Mouse (Mus musculus): ENCODE data around the gene Grem1. TPM values are rescaled to one million over a fixed set of nuclear protein-coding genes. Genes with fewer than 3 reads are reported as not detected.

Gene Grem1
- polyA plus RNA-seq, 1 experiment from 2014 or later, result 0.91 TPM

GRCm38 (mm10) chr2:113728581-113728980 is 29.9 kb downstream of the Grem1 start:
- no peaks in the 10 kb centered on the region for H3K9me3 ChIP-seq (ENCODE audit: control insufficient read depth, low read length)
- no peak for ATAC-seq (ENCODE audit: low FRiP score)
- 85% methylated on average over 3 of the region's 3 CpGs for WGBS

GRCm38 (mm10) chr2:113714801-113715200 is 43.6 kb downstream of the Grem1 start:
- ATAC-seq (ENCODE audit: low FRiP score) (no peak), DNase-seq (ENCODE audit: low spot score) (no peak)
- H3K36me3 ChIP-seq (ENCODE audit: control insufficient read depth, insufficient read depth, low read length), result no peaks in the 10 kb centered on the region
- WGBS, result 67% methylated on average over 2 of the region's 2 CpGs
- no peak overlapping the region for H3K4me3 ChIP-seq (ENCODE audit: low read depth, low read length)
- H3K9ac ChIP-seq (ENCODE audit: low read depth, low read length), result no peak overlapping the region
- H3K27ac ChIP-seq (ENCODE audit: low read depth, low read length), result no peak overlapping the region
- H3K4me1 ChIP-seq (replicated peaks; ENCODE audit: control insufficient read depth, insufficient read depth, low read length), result no peaks in the 10 kb centered on the region
- no peaks in the 10 kb centered on the region for H3K27me3 ChIP-seq (ENCODE audit: control insufficient read depth, insufficient read depth, low read length)
- H3K9me3 ChIP-seq (ENCODE audit: control insufficient read depth, low read length), result no peaks in the 10 kb centered on the region
- H3K4me2 ChIP-seq (replicated peaks; ENCODE audit: low read depth, low read length), result no peak overlapping the region

More at GRCm38 (mm10) chr2:113728581-113728980, 29.9 kb downstream of the Grem1 start:
- Histone ChIP-seq H3K9ac (ENCODE audit: low read depth, low read length) (no peak overlapping the region), H3K4me1 (replicated peaks; ENCODE audit: control insufficient read depth, insufficient read depth, low read length) (no peaks in the 10 kb centered on the region), H3K4me2 (replicated peaks; ENCODE audit: low read depth, low read length) (no peak overlapping the region), H3K36me3 (ENCODE audit: control insufficient read depth, insufficient read depth, low read length) (no peaks in the 10 kb centered on the region), H3K27me3 (ENCODE audit: control insufficient read depth, insufficient read depth, low read length) (no peaks in the 10 kb centered on the region), H3K4me3 (ENCODE audit: low read depth, low read length) (no peak overlapping the region), H3K27ac (ENCODE audit: low read depth, low read length) (no peak overlapping the region)
- no peak for DNase-seq (ENCODE audit: low spot score)

- no peaks in the 10 kb centered on the region for H3K4me1 ChIP-seq (replicated peaks; ENCODE audit: control insufficient read depth, insufficient read depth, low read length)
- no peaks in the 10 kb centered on the region for H3K9me3 ChIP-seq (ENCODE audit: control insufficient read depth, low read length)
- no peak overlapping the region for H3K4me2 ChIP-seq (replicated peaks; ENCODE audit: low read depth, low read length)
- H3K4me3 ChIP-seq (ENCODE audit: low read depth, low read length), result no peak overlapping the region
- no peaks in the 10 kb centered on the region for H3K27me3 ChIP-seq (ENCODE audit: control insufficient read depth, insufficient read depth, low read length)
- 73% methylated on average over 2 of the region's 2 CpGs for WGBS
- no peaks in the 10 kb centered on the region for H3K36me3 ChIP-seq (ENCODE audit: control insufficient read depth, insufficient read depth, low read length)
- DNase-seq (ENCODE audit: low spot score) (no peak), ATAC-seq (ENCODE audit: low FRiP score) (no peak)
- no peak overlapping the region for H3K27ac ChIP-seq (ENCODE audit: low read depth, low read length)
- H3K9ac ChIP-seq (ENCODE audit: low read depth, low read length), result no peak overlapping the region
Observed at GRCm38 (mm10) chr2:113713406-113713805, 45.0 kb downstream of the Grem1 start.

- Histone ChIP-seq H3K36me3 (ENCODE audit: control insufficient read depth, insufficient read depth, low read length) (no peaks in the 10 kb centered on the region), H3K27me3 (ENCODE audit: control insufficient read depth, insufficient read depth, low read length) (no peaks in the 10 kb centered on the region), H3K9ac (ENCODE audit: low read depth, low read length) (no peak overlapping the region), H3K9me3 (ENCODE audit: control insufficient read depth, low read length) (no peaks in the 10 kb centered on the region), H3K4me2 (replicated peaks; ENCODE audit: low read depth, low read length) (no peak overlapping the region), H3K4me1 (replicated peaks; ENCODE audit: control insufficient read depth, insufficient read depth, low read length) (no peaks in the 10 kb centered on the region), H3K4me3 (ENCODE audit: low read depth, low read length) (no peak overlapping the region), H3K27ac (ENCODE audit: low read depth, low read length) (no peak overlapping the region)
- DNase-seq (ENCODE audit: low spot score) (no peak), ATAC-seq (ENCODE audit: low FRiP score) (no peak)
- WGBS, result 82% methylated on average over 4 of the region's 4 CpGs
Observed at GRCm38 (mm10) chr2:113707507-113707906, 50.9 kb downstream of the Grem1 start.

- H3K27ac ChIP-seq (ENCODE audit: low read depth, low read length), result no peak overlapping the region
- no peak for DNase-seq (ENCODE audit: low spot score)
- no peak overlapping the region for H3K4me2 ChIP-seq (replicated peaks; ENCODE audit: low read depth, low read length)
- no peaks in the 10 kb centered on the region for H3K27me3 ChIP-seq (ENCODE audit: control insufficient read depth, insufficient read depth, low read length)
- no peak overlapping the region for H3K4me3 ChIP-seq (ENCODE audit: low read depth, low read length)
- no peaks in the 10 kb centered on the region for H3K4me1 ChIP-seq (replicated peaks; ENCODE audit: control insufficient read depth, insufficient read depth, low read length)
- no peak for ATAC-seq (ENCODE audit: low FRiP score)
- H3K9ac ChIP-seq (ENCODE audit: low read depth, low read length), result no peak overlapping the region
- 72% methylated on average over 5 of the region's 5 CpGs for WGBS
- H3K36me3 ChIP-seq (ENCODE audit: control insufficient read depth, insufficient read depth, low read length), result no peaks in the 10 kb centered on the region
- H3K9me3 ChIP-seq (ENCODE audit: control insufficient read depth, low read length), result no peaks in the 10 kb centered on the region
Observed at GRCm38 (mm10) chr2:113701507-113701906, 56.9 kb downstream of the Grem1 start.

- no peak overlapping the region for H3K4me2 ChIP-seq (replicated peaks; ENCODE audit: low read depth, low read length)
- no peak overlapping the region for H3K27ac ChIP-seq (ENCODE audit: low read depth, low read length)
- no peaks in the 10 kb centered on the region for H3K36me3 ChIP-seq (ENCODE audit: control insufficient read depth, insufficient read depth, low read length)
- ATAC-seq (ENCODE audit: low FRiP score), result no peak
- DNase-seq (ENCODE audit: low spot score), result no peak
- H3K9ac ChIP-seq (ENCODE audit: low read depth, low read length), result no peak overlapping the region
- no peaks in the 10 kb centered on the region for H3K27me3 ChIP-seq (ENCODE audit: control insufficient read depth, insufficient read depth, low read length)
- no peak overlapping the region for H3K4me3 ChIP-seq (ENCODE audit: low read depth, low read length)
- H3K9me3 ChIP-seq (ENCODE audit: control insufficient read depth, low read length), result no peaks in the 10 kb centered on the region
- no peaks in the 10 kb centered on the region for H3K4me1 ChIP-seq (replicated peaks; ENCODE audit: control insufficient read depth, insufficient read depth, low read length)
- 95% methylated on average over 5 of the region's 5 CpGs for WGBS
Observed at GRCm38 (mm10) chr2:113696647-113697046, 61.8 kb downstream of the Grem1 start.

- no peaks in the 10 kb centered on the region for H3K36me3 ChIP-seq (ENCODE audit: control insufficient read depth, insufficient read depth, low read length)
- WGBS, result 88% methylated on average over 3 of the region's 3 CpGs
- H3K4me1 ChIP-seq (replicated peaks; ENCODE audit: control insufficient read depth, insufficient read depth, low read length), result no peaks in the 10 kb centered on the region
- no peak overlapping the region for H3K4me3 ChIP-seq (ENCODE audit: low read depth, low read length)
- ATAC-seq (ENCODE audit: low FRiP score) (no peak), DNase-seq (ENCODE audit: low spot score) (no peak)
- no peaks in the 10 kb centered on the region for H3K27me3 ChIP-seq (ENCODE audit: control insufficient read depth, insufficient read depth, low read length)
- no peak overlapping the region for H3K4me2 ChIP-seq (replicated peaks; ENCODE audit: low read depth, low read length)
- no peaks in the 10 kb centered on the region for H3K9me3 ChIP-seq (ENCODE audit: control insufficient read depth, low read length)
- no peak overlapping the region for H3K27ac ChIP-seq (ENCODE audit: low read depth, low read length)
- no peak overlapping the region for H3K9ac ChIP-seq (ENCODE audit: low read depth, low read length)
Observed at GRCm38 (mm10) chr2:113696222-113696621, 62.2 kb downstream of the Grem1 start.

Other genes starting within 250 kb of the Grem1 start
- 53.7 and 56.9 TPM in 2 replicates for gene Scg5, start 70.5 kb upstream of the Grem1 start, polyA plus RNA-seq (2014; fragmentation: Nextera tagmentation; extraction: Ambion mirVana)
- gene Arhgap11a, start 90.0 kb upstream of the Grem1 start, polyA plus RNA-seq (2014; fragmentation: Nextera tagmentation; extraction: Ambion mirVana), result 6.4 and 9.0 TPM in 2 replicates